Mouse (Mus musculus) naive thymus-derived CD4-positive, alpha-beta T cell, adult 5 months (primary cell): ENCODE data around the gene Scrt2. TPM values are rescaled to one million over a fixed set of nuclear protein-coding genes. Genes with fewer than 3 reads are reported as not detected.

Experiments used
- polyA plus RNA-seq: library from polyadenylated mRNA; unstranded; fragments of 100-300 nt; shearing (Covaris generic); gene quantifications from one replicate; pipeline ENCODE4 v1.2.1, GENCODE M21; 2017

Gene Scrt2
- polyA plus RNA-seq, result not detected

DNA sequence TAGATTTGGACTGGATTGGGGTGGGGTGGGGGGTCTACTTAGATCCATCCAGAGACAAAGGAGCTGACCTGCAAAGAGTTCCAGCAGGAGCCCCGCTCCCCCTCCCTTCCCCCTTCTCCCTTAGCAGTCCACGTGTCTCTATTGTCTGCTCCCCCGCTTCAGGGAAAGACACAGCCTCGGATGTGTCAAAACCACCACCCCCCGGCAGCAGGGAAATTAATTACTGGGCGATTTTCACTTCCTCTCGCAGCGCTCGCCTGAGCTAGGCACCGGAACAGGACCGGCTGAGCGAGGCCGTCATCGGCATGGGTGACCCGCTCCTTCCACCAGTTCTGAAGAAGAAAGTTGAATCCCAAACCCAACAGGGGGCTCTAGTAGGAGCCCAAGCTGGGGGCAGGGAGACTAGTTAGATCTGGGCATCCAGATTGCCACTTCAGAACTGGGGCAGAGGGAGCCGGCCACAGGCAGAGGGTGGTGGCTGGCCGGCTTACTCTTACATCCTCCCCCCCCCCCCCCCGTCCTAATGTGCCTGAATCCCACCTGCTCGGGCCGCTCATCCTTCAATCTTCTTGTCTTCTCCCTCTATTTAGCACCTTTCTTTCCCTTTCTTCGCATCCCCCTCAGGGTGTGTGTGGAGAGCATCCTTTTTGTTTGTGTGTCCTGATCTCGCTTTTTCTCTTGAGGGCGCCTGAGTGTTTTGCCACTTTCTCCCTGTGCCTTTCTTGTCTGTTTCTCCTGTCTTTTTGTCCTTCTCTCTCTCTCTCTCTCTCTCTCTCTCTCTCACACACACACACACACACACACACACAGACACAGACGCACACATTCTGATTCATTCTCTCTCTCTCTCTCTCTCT lies at the start of gene Scrt2:
Scrt2 (plus strand) TSS at position 845 of the 857 bp plus-strand sequence.

DNA sequence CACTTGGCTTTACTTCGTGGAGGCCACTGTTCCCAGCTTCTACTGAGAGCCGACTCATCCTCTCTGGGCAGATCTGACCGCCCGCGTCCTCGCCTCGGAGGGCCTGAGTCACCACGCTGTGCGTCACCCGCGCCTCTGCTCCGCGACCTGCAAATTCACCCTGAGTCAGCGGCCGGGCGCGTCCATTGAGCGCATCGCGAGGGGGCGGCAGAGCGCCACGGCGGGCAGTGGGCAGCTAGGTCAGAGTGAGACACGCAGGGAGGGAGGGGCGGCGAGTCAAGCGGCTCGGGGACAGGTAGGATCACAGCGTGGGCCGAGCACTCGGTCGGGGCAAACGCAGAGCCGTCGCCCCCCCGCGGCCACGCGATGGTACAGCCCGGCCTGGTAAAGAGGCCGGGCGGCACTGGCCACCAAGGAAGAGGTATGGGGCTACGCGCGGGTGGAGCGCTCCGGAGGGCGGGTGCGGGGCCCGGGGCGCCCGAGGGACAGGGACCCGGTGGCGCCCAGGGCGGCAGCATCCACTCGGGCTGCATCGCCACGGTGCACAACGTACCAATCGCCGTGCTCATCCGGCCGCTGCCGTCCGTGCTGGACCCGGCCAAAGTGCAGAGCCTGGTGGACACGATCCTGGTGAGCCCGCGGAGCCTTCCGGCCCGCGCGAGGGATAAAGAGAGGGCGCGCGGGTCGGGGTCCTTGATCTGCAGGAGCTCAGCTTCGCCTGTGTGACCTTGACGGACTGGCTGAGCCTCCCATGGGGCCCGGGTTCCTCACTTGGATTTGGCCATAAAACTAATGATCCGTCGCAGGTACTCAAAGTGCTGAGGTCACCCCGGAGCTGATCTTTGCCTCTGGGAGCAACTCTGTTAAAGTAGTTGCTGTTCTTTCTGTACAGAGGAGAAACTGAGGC lies 24.2 kb downstream of the Scrt2 start, which contains the start of gene Srxn1:
Srxn1 (plus strand) TSS at position 199 of the 907 bp plus-strand sequence.

DNA sequence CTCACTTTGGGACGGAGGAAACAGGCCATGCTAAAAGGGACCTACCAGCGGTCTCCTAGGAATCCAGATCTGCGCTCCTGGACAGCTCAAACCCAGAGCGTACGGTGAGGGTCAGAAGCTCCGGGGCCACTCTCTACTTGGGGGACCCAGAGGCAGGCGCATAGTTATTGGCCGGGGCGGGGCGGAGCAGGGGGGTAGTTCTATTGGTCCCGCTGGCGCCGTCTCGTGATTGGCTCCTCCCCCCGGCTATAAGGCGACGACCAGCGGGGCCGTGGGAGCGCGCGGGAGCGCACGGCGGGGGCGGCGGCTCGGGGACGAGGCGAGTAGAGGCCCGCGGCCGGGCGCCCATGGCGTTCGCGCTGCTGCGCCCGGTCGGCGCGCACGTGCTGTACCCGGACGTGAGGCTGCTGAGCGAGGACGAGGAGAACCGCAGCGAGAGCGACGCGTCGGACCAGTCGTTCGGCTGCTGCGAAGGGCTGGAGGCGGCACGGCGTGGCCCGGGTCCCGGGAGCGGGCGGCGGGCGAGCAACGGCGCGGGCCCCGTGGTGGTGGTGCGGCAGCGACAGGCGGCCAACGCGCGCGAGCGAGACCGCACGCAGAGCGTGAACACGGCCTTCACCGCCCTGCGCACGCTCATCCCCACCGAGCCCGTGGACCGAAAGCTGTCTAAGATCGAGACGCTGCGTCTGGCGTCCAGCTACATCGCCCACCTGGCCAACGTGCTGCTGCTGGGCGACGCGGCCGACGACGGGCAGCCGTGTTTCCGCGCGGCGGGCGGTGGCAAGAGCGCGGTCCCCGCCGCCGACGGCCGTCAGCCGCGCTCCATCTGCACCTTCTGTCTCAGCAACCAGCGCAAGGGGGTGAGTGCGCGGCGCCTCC lies 62.2 kb downstream of the Scrt2 start, which contains the start of gene Tcf15:
Tcf15 (plus strand) TSS at position 283 of the 879 bp plus-strand sequence.

Other genes with a start within 250 kb of the Scrt2 start
- gene Rspo4, start 238.6 kb upstream of the Scrt2 start, polyA plus RNA-seq, result not detected
- not detected for gene Angpt4, start 170.3 kb upstream of the Scrt2 start, polyA plus RNA-seq
- gene Fam110a, start 101.3 kb upstream of the Scrt2 start, polyA plus RNA-seq, result 3.4 TPM
- gene Slc52a3, start 85.0 kb upstream of the Scrt2 start, polyA plus RNA-seq, result 2.5 TPM
- not detected for gene Srxn1, start 24.0 kb downstream of the Scrt2 start, polyA plus RNA-seq
- gene Tcf15, start 62.0 kb downstream of the Scrt2 start, polyA plus RNA-seq, result not detected
- 44.3 TPM for gene Csnk2a1, start 145.3 kb downstream of the Scrt2 start, polyA plus RNA-seq
- gene Tbc1d20, start 212.3 kb downstream of the Scrt2 start, polyA plus RNA-seq, result 68.7 TPM